Mouse (Mus musculus): ENCODE data around the gene Satb2. TPM values are rescaled to one million over a fixed set of nuclear protein-coding genes. Genes with fewer than 3 reads are reported as not detected.

Satb2 gene
- polyA plus RNA-seq, 1 experiment from 2014 or later, result 5.1 TPM

- ChIA-PET POLR2A (no interaction called here), CTCF (no interaction called here)
- no peak for TF ChIP-seq CTCF (IDR thresholded peaks at IDR 0.05)
- no peak for ATAC-seq
- in situ Hi-C loops (cut with MboI; ENCODE audit: low pct_unique_long_range_greater_than_20kb), result no loop called here
- H3K27me3 ChIP-seq, result no peaks in the 10 kb centered on the region
- DNase-seq (ENCODE audit: low read depth, low spot score), result no peak
These were observed 80.8 kb downstream of the Satb2 start for GRCm38 (mm10) chr1:56897492-56898180.

- DNase-seq (ENCODE audit: low read depth, low spot score) (no peak), ATAC-seq (no peak)
- in situ Hi-C loops (cut with MboI; ENCODE audit: low pct_unique_long_range_greater_than_20kb), result no loop called here
- CTCF ChIA-PET, result no interaction called here
- H3K27me3 ChIP-seq, result no peaks in the 10 kb centered on the region
- POLR2A ChIA-PET, result no interaction called here
- TF ChIP-seq CTCF (IDR thresholded peaks at IDR 0.05), result no peak
These were observed 81.8 kb downstream of the Satb2 start for GRCm38 (mm10) chr1:56896670-56897069.

GRCm38 (mm10) chr1:56892766-56893165 is 85.7 kb downstream of the Satb2 start:
- DNase-seq (ENCODE audit: low read depth, low spot score), result no peak
- in situ Hi-C loops (cut with MboI; ENCODE audit: low pct_unique_long_range_greater_than_20kb), result no loop called here
- CTCF ChIA-PET, result no interaction called here
- no peak for TF ChIP-seq CTCF (IDR thresholded peaks at IDR 0.05)
- ATAC-seq, result no peak
- no peaks in the 10 kb centered on the region for H3K27me3 ChIP-seq
- POLR2A ChIA-PET, result no interaction called here

GRCm38 (mm10) chr1:56888939-56889338 is 89.5 kb downstream of the Satb2 start:
- POLR2A ChIA-PET, result no interaction called here

GRCm38 (mm10) chr1:56887524-56887923 is 90.9 kb downstream of the Satb2 start:
- ChIA-PET POLR2A (no interaction called here), CTCF (interaction anchor here (2.6 kb wide), 1 partner anchor 15 kb away, joined by 8 read pairs; no protein-coding TSS in a partner anchor)
- no peaks in the 10 kb centered on the region for H3K27me3 ChIP-seq
- ATAC-seq (no peak), DNase-seq (ENCODE audit: low read depth, low spot score) (no peak)
- TF ChIP-seq CTCF (IDR thresholded peaks at IDR 0.05), result no peak
- in situ Hi-C loops (cut with MboI; ENCODE audit: low pct_unique_long_range_greater_than_20kb), result no loop called here

More at GRCm38 (mm10) chr1:56888939-56889338, 89.5 kb downstream of the Satb2 start:
- ATAC-seq (no peak), DNase-seq (ENCODE audit: low read depth, low spot score) (no peak)
- in situ Hi-C loops (cut with MboI; ENCODE audit: low pct_unique_long_range_greater_than_20kb), result no loop called here
- TF ChIP-seq CTCF (IDR thresholded peaks at IDR 0.05), result no peak
- no peaks in the 10 kb centered on the region for H3K27me3 ChIP-seq
- CTCF ChIA-PET, result interaction anchor here (2.6 kb wide), 1 partner anchor 14 kb away, joined by 8 read pairs; no protein-coding TSS in a partner anchor

- CTCF ChIA-PET, result interaction anchor here (1.2 kb wide), 1 partner anchor 12 kb away, joined by 3 read pairs; no protein-coding TSS in a partner anchor
- POLR2A ChIA-PET, result no interaction called here
- no peaks in the 10 kb centered on the region for H3K27me3 ChIP-seq
- no peak for TF ChIP-seq CTCF (IDR thresholded peaks at IDR 0.05)
- DNase-seq (ENCODE audit: low read depth, low spot score), result no peak
- in situ Hi-C loops (cut with MboI; ENCODE audit: low pct_unique_long_range_greater_than_20kb), result no loop called here
- no peak for ATAC-seq
These were observed 107.0 kb downstream of the Satb2 start for GRCm38 (mm10) chr1:56871485-56871884.

GRCm38 (mm10) chr1:56865246-56865645 is 113.2 kb downstream of the Satb2 start:
- CTCF ChIA-PET, result no interaction called here
- TF ChIP-seq CTCF (IDR thresholded peaks at IDR 0.05), result no peak
- in situ Hi-C loops (cut with MboI; ENCODE audit: low pct_unique_long_range_greater_than_20kb), result no loop called here
- ATAC-seq (no peak), DNase-seq (ENCODE audit: low read depth, low spot score) (no peak)
- POLR2A ChIA-PET, result no interaction called here
- H3K27me3 ChIP-seq, result no peaks in the 10 kb centered on the region

GRCm38 (mm10) chr1:56862799-56863198 is 115.7 kb downstream of the Satb2 start:
- ChIA-PET POLR2A (interaction anchor here (0.5 kb wide), 1 partner anchor 1125 kb away, joined by 5 read pairs; no protein-coding TSS in a partner anchor), CTCF (no interaction called here)
- TF ChIP-seq CTCF (IDR thresholded peaks at IDR 0.05), result no peak
- DNase-seq (ENCODE audit: low read depth, low spot score), result no peak
- in situ Hi-C loops (cut with MboI; ENCODE audit: low pct_unique_long_range_greater_than_20kb), result no loop called here
- H3K27me3 ChIP-seq, result no peaks in the 10 kb centered on the region
- no peak for ATAC-seq

GRCm38 (mm10) chr1:56857202-56857601 is 121.2 kb downstream of the Satb2 start:
- in situ Hi-C loops (cut with MboI; ENCODE audit: low pct_unique_long_range_greater_than_20kb), result no loop called here
- TF ChIP-seq CTCF (IDR thresholded peaks at IDR 0.05), result no peak

GRCm38 (mm10) chr1:56850446-56850845 is 128.0 kb downstream of the Satb2 start:
- in situ Hi-C loops (cut with MboI; ENCODE audit: low pct_unique_long_range_greater_than_20kb), result no loop called here
- CTCF ChIA-PET, result no interaction called here
- no peak for TF ChIP-seq CTCF (IDR thresholded peaks at IDR 0.05)
- DNase-seq (ENCODE audit: low read depth, low spot score) (no peak), ATAC-seq (no peak)
- no peaks in the 10 kb centered on the region for H3K27me3 ChIP-seq
- POLR2A ChIA-PET, result no interaction called here

More at GRCm38 (mm10) chr1:56857202-56857601, 121.2 kb downstream of the Satb2 start:
- ATAC-seq, result peak; percentile 71
- DNase-seq (ENCODE audit: low read depth, low spot score), result no peak
- ChIA-PET CTCF (no interaction called here), POLR2A (no interaction called here)
- H3K27me3 ChIP-seq, result no peaks in the 10 kb centered on the region

GRCm38 (mm10) chr1:56846358-56846757 is 132.1 kb downstream of the Satb2 start:
- in situ Hi-C loops (cut with MboI; ENCODE audit: low pct_unique_long_range_greater_than_20kb), result no loop called here
- ATAC-seq (no peak), DNase-seq (ENCODE audit: low read depth, low spot score) (no peak)
- POLR2A ChIA-PET, result interaction anchor here (0.6 kb wide), 1 partner anchor 27 kb away, joined by 3 read pairs; no protein-coding TSS in a partner anchor
- TF ChIP-seq CTCF (IDR thresholded peaks at IDR 0.05), result no peak
- no peaks in the 10 kb centered on the region for H3K27me3 ChIP-seq
- CTCF ChIA-PET, result no interaction called here

Data from Patski (cell line).